Mouse (Mus musculus): Measurements from ENCODE around the gene Clgn. TPM values are rescaled to one million over a fixed set of nuclear protein-coding genes. Genes with fewer than 3 reads are reported as not detected.
A peak's percentile ranks its signal among the peaks of the same experiment; 100 is the strongest.
"Not testable (repeated sequence)": the region's sequence is repeated elsewhere in the genome, so short reads cannot be mapped to it uniquely, and the experiment has no call there.

The Clgn gene
- polyA plus RNA-seq, 1 experiment from 2014 or later = 3.1 TPM

GRCm38 (mm10) chr8:83423032-83423825, 33.6 kb downstream of the Clgn start:
- Histone ChIP-seq H3K36me3 (no peaks in the 10 kb centered on the region), H3K4me3 (replicated peaks) (no peak overlapping the region), H3K4me1 (replicated peaks) (no peaks in the 10 kb centered on the region), H3K9ac (replicated peaks) (no peak overlapping the region), H3K27me3 (no peaks in the 10 kb centered on the region), H3K4me2 (no peak overlapping the region), H3K27ac (no peak overlapping the region), H3K9me3 (no peaks in the 10 kb centered on the region)
- ATAC-seq (ENCODE audit: insufficient number of reproducible peaks, insufficient read depth, low FRiP score, low TSS enrichment, low read depth) = no peak
- WGBS = 71% methylated on average over 13 of the region's 13 CpGs

GRCm38 (mm10) chr8:83425202-83425601, 35.5 kb downstream of the Clgn start:
- H3K9me3 ChIP-seq = no peaks in the 10 kb centered on the region
- H3K27me3 ChIP-seq = no peaks in the 10 kb centered on the region
- WGBS = 95% methylated on average over 6 of the region's 6 CpGs
- no peak overlapping the region for H3K27ac ChIP-seq
- no peak for ATAC-seq (ENCODE audit: insufficient number of reproducible peaks, insufficient read depth, low FRiP score, low TSS enrichment, low read depth)
- no peaks in the 10 kb centered on the region for H3K4me1 ChIP-seq (replicated peaks)
- no peak overlapping the region for H3K9ac ChIP-seq (replicated peaks)
- H3K4me2 ChIP-seq = no peak overlapping the region
- H3K4me3 ChIP-seq (replicated peaks) = no peak overlapping the region
- no peaks in the 10 kb centered on the region for H3K36me3 ChIP-seq

GRCm38 (mm10) chr8:83426104-83426759, 36.6 kb downstream of the Clgn start:
- Histone ChIP-seq H3K4me1 (replicated peaks) (no peaks in the 10 kb centered on the region), H3K27ac (no peak overlapping the region), H3K27me3 (no peaks in the 10 kb centered on the region), H3K36me3 (no peaks in the 10 kb centered on the region), H3K4me3 (replicated peaks) (no peak overlapping the region), H3K9ac (replicated peaks) (no peak overlapping the region), H3K4me2 (no peak overlapping the region), H3K9me3 (no peaks in the 10 kb centered on the region)
- no peak for ATAC-seq (ENCODE audit: insufficient number of reproducible peaks, insufficient read depth, low FRiP score, low TSS enrichment, low read depth)
- WGBS = 73% methylated on average over 11 of the region's 11 CpGs

GRCm38 (mm10) chr8:83426949-83427348, 37.3 kb downstream of the Clgn start:
- no peaks in the 10 kb centered on the region for H3K9me3 ChIP-seq
- H3K4me2 ChIP-seq = no peak overlapping the region
- no peaks in the 10 kb centered on the region for H3K27me3 ChIP-seq
- no peak for ATAC-seq (ENCODE audit: insufficient number of reproducible peaks, insufficient read depth, low FRiP score, low TSS enrichment, low read depth)
- H3K9ac ChIP-seq (replicated peaks) = no peak overlapping the region
- no peaks in the 10 kb centered on the region for H3K4me1 ChIP-seq (replicated peaks)
- no peak overlapping the region for H3K27ac ChIP-seq
- H3K36me3 ChIP-seq = no peaks in the 10 kb centered on the region
- H3K4me3 ChIP-seq (replicated peaks) = no peak overlapping the region
- 79% methylated on average over 7 of the region's 7 CpGs for WGBS

GRCm38 (mm10) chr8:83428621-83429020, 39.0 kb downstream of the Clgn start:
- not testable (repeated sequence) for H3K4me1 ChIP-seq (replicated peaks); ATAC-seq (ENCODE audit: insufficient number of reproducible peaks, insufficient read depth, low FRiP score, low TSS enrichment, low read depth); H3K27me3 ChIP-seq; H3K9ac ChIP-seq (replicated peaks); H3K4me2 ChIP-seq; H3K36me3 ChIP-seq; H3K27ac ChIP-seq; H3K9me3 ChIP-seq; H3K4me3 ChIP-seq (replicated peaks)
- WGBS = 91% methylated on average over 3 of the region's 3 CpGs

GRCm38 (mm10) chr8:83429071-83429524, 39.4 kb downstream of the Clgn start:
- ATAC-seq (ENCODE audit: insufficient number of reproducible peaks, insufficient read depth, low FRiP score, low TSS enrichment, low read depth) = no peak
- Histone ChIP-seq H3K27ac (no peak overlapping the region), H3K4me2 (no peak overlapping the region), H3K4me1 (replicated peaks) (no peaks in the 10 kb centered on the region), H3K4me3 (replicated peaks) (no peak overlapping the region), H3K9me3 (no peaks in the 10 kb centered on the region), H3K9ac (replicated peaks) (no peak overlapping the region), H3K27me3 (no peaks in the 10 kb centered on the region), H3K36me3 (peaks cover 14% of the 10 kb centered on the region)
- 50% methylated on average over 4 of the region's 4 CpGs for WGBS

GRCm38 (mm10) chr8:83437077-83437476, 47.4 kb downstream of the Clgn start:
- no peak overlapping the region for H3K4me2 ChIP-seq
- no peaks in the 10 kb centered on the region for H3K27me3 ChIP-seq
- peaks cover 15% of the 10 kb centered on the region for H3K4me1 ChIP-seq (replicated peaks)
- 80% methylated on average over 1 of the region's 1 CpGs for WGBS
- ATAC-seq (ENCODE audit: insufficient number of reproducible peaks, insufficient read depth, low FRiP score, low TSS enrichment, low read depth) = no peak
- no peak overlapping the region for H3K9ac ChIP-seq (replicated peaks)
- peaks cover 39% of the 10 kb centered on the region for H3K36me3 ChIP-seq
- no peak overlapping the region for H3K27ac ChIP-seq
- H3K9me3 ChIP-seq = no peaks in the 10 kb centered on the region
- no peak overlapping the region for H3K4me3 ChIP-seq (replicated peaks)

- peaks cover 13% of the 10 kb centered on the region for H3K36me3 ChIP-seq
- H3K9me3 ChIP-seq = no peaks in the 10 kb centered on the region
- WGBS = 2% methylated on average over 29 of the region's 29 CpGs
- peak overlapping the region; percentile 71 for H3K4me2 ChIP-seq
- peak overlapping the region; percentile 95 for H3K4me3 ChIP-seq (replicated peaks)
- peaks cover 15% of the 10 kb centered on the region for H3K4me1 ChIP-seq (replicated peaks)
- H3K27ac ChIP-seq = peak overlapping the region; percentile 94
- H3K27me3 ChIP-seq = no peaks in the 10 kb centered on the region
- peak overlapping the region; percentile 93 for H3K9ac ChIP-seq (replicated peaks)
- no peak for ATAC-seq (ENCODE audit: insufficient number of reproducible peaks, insufficient read depth, low FRiP score, low TSS enrichment, low read depth)
These were observed 52.1 kb downstream of the Clgn start for GRCm38 (mm10) chr8:83441656-83442242.

- ATAC-seq (ENCODE audit: insufficient number of reproducible peaks, insufficient read depth, low FRiP score, low TSS enrichment, low read depth) = peak; percentile 100
- H3K9me3 ChIP-seq = no peaks in the 10 kb centered on the region
- H3K27ac ChIP-seq = peak overlapping the region; percentile 94
- peak overlapping the region; percentile 71 for H3K4me2 ChIP-seq
- H3K4me1 ChIP-seq (replicated peaks) = peaks cover 15% of the 10 kb centered on the region
- H3K36me3 ChIP-seq = peaks cover 6% of the 10 kb centered on the region
- no peaks in the 10 kb centered on the region for H3K27me3 ChIP-seq
- H3K9ac ChIP-seq (replicated peaks) = peak overlapping the region; percentile 93
- WGBS = under 1% methylated on average over 64 of the region's 64 CpGs
- H3K4me3 ChIP-seq (replicated peaks) = peak overlapping the region; percentile 95
These were observed 52.8 kb downstream of the Clgn start for GRCm38 (mm10) chr8:83442243-83443051.

- Histone ChIP-seq H3K27ac (peak overlapping the region; percentile 94), H3K36me3 (peaks cover under 1% of the 10 kb centered on the region), H3K4me1 (replicated peaks) (peaks cover 15% of the 10 kb centered on the region), H3K4me2 (peak overlapping the region; percentile 71), H3K9ac (replicated peaks) (peak overlapping the region; percentile 66), H3K27me3 (no peaks in the 10 kb centered on the region), H3K4me3 (replicated peaks) (peak overlapping the region; percentile 95), H3K9me3 (no peaks in the 10 kb centered on the region)
- 29% methylated on average over 5 of the region's 5 CpGs for WGBS
- ATAC-seq (ENCODE audit: insufficient number of reproducible peaks, insufficient read depth, low FRiP score, low TSS enrichment, low read depth) = no peak
These were observed 53.4 kb downstream of the Clgn start for GRCm38 (mm10) chr8:83443052-83443400.

- no peak overlapping the region for H3K4me3 ChIP-seq (replicated peaks)
- H3K27ac ChIP-seq = no peak overlapping the region
- no peak for ATAC-seq (ENCODE audit: insufficient number of reproducible peaks, insufficient read depth, low FRiP score, low TSS enrichment, low read depth)
- no peak overlapping the region for H3K4me2 ChIP-seq
- no peak overlapping the region for H3K9ac ChIP-seq (replicated peaks)
- H3K9me3 ChIP-seq = no peaks in the 10 kb centered on the region
- H3K4me1 ChIP-seq (replicated peaks) = no peaks in the 10 kb centered on the region
- H3K36me3 ChIP-seq = no peaks in the 10 kb centered on the region
- no peaks in the 10 kb centered on the region for H3K27me3 ChIP-seq
- WGBS = 79% methylated on average over 1 of the region's 1 CpGs
These were observed 60.3 kb downstream of the Clgn start for GRCm38 (mm10) chr8:83449960-83450359.
